Mouse (Mus musculus) right cerebral cortex, postnatal 14 days (tissue): ENCODE data around the gene Ltb.

ENCODE experiments used
- DNase-seq: peaks from one replicate; pipeline ENCODE4 v3.0.0; 2022

The Ltb gene

DNA sequence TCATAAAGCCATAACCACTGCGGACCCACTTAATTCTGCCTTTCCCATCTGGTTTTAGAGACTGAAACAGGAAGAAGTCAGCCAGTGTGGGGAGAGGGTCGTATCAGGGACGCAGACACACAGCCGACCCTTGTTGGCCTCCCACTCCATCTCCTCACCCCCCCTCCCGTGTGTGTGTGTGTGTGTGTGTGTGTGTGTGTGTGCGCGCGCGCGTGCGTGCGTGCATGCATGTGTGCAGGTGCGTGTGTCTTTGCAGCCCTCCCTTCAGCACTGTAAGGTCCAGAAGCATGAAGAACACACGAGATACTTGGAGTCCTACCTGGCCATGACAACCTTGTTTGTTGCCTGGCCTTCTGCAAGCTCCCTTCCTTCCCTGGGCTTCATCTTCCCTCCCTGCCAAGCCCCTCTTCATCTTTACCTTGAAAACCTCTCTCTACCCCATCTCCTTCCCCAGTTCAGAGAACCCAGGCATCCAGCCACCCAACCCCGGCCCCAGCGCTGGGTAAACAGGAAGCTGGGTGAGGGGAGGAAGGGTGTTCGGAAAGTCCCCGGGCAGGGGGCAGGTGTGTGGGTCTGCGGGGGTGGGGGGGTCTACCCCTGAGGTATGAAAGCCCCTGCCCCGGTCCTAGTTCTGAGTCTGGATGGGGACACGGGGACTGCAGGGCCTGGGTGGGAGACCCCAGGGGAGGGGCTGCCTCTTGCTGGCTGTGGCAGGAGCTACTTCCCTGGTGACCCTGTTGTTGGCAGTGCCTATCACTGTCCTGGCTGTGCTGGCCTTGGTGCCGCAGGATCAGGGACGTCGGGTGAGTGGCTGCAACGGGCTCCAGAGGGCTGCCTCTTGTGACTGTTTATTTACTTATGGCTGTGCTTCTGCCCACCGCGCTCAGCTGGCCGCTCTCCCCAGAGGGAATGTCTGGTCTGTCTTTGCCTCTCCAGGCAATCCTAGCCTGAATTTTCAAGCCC is at the start of gene Ltb:
Ltb (plus strand) TSS at position 559 of the 963 bp plus-strand sequence.
- no peak for DNase-seq

DNA sequence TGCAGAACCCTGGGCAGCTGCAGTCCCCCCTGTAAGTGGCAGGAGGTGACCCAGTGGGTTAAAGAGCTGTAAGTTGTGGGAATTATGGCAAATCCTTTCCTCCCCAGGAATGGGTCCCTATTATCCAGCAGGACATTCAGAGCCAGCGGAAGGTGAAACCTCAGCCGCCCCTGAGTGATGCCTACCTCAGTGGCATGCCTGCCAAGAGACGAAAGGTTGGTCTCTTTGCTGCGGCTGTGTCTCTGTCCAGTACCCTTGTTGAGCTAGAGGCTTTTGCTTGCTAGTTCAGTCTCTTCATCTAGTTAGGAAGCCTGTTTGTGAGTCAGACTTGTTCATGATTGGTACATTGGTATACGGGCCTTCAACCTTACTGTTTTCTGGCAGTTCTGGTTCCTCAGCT is 48.1 kb upstream of the Ltb start:
- DNase-seq = no peak

DNA sequence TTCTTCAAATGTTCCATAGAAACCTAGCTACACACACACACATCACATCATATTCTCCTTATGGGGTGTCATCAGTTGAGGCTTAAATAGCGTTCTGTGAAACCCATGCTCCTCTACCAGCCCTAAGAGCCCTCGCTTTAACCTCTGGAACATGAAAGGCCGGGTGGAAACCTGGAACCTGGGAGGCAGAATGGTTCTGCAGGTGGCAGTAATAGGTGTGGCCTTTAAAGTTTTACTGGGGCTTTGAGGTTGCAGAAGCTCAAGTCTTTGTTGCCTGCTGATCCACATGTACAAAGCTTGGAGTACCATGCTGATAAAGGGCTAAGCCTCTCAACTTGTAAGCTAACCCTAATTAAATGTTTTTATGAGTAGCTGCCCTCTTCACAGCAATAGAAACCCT is 46.9 kb upstream of the Ltb start:
- DNase-seq = no peak

- no peak for DNase-seq
Observed at GRCm38 (mm10) chr17:35147922-35148639, 46.2 kb upstream of the Ltb start.

DNA sequence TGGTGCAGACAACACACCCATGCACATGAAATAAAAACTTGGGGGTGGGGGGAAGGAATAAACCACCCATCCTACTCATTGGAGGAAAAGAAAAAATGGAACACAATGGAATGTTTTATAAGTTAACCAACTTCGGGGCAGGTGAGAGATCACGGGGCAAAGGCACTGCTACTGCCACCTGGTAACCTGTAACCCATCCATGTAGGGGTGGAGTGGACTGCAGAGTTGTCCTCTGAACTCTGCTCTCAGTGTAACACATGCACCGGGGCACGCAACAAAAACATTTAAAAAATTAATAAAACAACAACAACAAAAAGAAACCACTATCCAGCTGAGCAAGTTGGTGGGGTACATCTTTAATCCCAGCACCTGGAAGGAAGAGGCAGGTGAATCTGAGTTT is 42.1 kb upstream of the Ltb start:
- DNase-seq = no peak

DNA sequence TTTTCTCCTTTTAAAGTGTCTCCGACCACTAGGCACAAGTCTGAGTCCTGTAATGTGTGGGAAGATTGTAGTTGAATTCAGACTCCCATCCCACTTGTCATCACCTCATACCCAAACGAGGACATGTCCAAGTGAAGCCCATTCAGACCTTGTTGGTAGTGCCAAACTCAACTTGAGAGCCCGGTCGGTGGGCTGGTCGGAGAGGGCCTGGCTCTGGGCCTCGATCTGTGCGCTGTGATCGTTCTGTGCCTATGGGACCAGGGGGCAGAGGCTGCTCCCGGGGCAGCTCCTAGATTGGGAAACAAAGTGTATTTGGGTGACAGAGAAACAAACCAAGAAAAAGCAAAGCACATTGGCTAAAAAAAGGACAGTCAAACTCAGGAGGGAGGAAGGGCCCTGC is 41.2 kb upstream of the Ltb start:
- DNase-seq = no peak

DNA sequence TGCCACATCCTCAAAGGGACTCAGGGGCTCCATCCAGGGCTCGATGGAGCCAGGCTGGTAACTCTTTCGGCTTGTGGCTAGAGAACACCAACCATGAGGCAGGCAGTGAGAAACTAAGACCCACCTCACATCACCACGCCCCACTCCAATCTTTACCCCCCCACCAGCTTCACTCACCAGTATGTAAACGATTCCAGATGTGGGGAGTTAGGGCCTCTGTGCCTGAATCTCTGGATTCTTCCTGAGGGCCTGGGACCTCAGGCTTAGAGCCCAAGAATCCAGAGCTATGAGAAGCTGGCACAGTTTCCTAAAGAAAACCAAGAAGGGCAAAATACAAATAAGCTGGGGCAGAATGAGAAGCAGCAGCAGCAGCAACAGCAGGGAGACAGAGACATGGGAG is 40.3 kb upstream of the Ltb start:
- DNase-seq = no peak

- DNase-seq = no peak
Observed at GRCm38 (mm10) chr17:35154616-35155015, 39.6 kb upstream of the Ltb start.

DNA sequence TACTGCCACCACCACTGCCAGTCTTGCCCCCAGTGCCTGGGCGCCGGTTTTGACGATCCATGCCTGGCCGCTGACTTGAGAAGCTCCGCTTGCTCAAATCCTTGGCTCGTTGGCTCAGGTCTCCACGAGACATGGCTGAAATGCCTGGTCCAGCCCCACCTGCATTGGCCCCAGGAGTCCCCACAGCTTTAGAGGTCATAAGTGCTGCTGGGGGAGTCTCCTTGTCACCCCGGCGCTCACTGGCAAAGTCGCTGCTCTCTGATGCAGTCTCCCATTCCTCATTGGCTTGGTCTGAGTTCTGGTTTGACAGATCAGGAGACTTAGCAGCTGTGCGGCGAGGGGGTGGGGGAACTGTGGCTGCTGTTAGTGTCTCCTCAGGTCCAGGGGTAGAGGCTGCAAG is 38.8 kb upstream of the Ltb start:
- no peak for DNase-seq

DNA sequence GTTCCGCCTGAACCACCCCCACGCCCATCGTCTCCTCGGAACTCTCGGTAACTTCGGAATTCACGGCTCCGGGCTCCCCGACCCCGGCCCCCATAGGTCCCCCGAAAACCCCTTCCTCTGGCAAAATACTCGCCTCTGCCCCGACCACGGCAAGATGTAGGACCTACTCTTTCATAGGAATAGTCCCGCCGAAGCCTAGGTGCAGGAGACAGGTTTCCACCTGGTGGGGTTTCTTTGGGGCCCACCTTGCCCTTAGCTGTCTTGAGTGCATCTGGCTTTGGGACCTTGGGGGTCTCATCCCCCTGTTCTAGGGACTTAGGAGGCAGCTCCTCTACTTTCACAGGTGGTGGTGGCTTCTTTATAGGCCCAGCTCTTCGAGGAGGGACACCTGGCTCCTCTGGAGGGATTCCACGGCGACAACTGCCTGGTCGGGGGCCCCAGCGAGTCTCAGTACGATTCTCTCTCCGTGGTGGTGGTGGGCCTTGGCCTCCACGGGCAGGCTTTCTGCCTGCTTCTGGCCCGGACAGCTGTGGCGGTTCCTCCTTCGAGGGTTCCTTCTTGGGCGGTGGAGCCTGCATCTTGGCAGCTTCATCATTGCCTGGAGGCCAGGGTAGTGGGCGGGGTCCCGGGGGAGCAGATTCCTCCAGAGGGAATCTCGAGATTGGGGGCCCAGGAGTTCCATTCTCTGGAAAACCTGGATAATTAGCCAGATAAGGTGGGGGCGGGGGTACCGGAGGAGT is 37.6 kb upstream of the Ltb start:
- no peak for DNase-seq

DNA sequence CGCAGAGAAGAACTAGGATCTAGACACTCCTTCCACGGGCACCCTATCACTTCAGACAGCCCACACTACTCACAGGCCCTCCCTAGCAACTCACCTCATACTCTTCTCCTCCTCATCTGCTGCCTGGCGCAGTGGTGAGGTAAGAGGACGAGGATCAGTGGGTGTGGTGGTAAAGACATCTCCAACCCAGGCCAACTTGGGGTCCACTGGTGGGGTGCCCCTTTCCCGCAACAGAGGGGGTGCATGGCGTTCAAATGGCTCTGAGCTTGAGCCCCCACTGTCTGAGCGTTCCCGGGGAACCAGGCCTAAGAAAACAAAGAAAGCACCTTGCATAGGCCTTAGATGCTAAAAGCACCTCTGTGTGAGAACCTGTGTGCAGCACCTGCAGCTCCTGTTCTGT is 37.0 kb upstream of the Ltb start:
- DNase-seq = no peak

DNA sequence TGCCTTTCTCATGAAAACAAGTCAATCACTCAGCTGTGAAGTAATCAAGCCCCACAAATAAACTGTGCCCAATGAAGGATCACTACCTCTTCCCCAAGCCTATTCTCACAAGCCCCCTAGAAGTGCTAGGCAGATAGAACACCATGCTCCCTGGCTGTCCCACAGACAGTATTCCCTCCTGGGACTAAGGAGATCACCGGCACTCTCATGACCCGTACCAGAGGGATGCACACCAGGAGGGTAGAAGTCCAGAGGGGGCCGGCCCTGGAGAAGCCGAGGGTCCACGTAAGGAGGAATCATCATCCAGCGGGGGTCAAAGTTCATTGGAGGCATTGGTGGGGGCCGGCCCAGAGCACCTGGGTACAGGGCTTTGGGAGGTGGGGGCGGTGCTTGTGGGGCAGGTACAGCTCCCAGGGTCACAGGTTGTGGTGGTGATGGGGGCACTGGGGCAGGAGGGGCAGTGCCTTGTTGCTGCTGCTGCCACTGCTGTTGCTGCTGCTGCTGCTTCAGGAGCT is 36.5 kb upstream of the Ltb start:
- DNase-seq = no peak

DNA sequence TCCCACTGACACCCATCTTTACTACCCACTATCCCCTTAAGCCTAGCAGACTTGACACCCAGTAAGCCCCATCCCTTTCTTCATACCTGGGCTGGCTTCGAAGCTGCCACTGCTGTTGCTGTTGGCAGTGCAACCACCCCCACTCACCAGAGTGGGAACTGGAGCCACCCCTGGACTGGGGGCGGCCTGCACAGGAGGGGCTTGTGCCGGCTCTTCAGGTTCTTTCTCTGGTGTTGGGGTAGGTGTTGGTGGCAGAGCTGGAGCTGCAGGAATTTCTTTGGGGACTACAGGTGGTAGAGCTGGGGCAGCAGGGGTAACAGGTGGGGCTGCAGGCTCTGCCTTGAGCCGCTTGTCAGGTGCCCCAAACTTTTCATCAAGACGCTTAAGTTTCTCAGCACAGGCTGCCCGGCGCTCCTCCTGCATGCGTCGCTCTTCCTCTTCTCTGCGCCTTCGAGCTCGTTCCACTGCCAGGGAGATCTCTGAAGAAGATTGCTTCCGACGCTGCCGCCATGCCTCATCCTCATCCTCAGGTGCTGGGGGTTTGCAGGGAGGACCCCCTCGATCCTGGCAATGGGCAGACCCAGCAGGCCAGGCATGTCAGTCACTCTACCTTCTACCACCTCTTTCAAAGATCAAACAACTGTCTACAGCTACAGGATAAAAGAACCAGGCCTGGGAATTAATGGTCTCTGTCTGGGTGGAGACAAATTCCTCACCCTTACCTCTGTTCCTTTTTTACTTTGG is 35.2 kb upstream of the Ltb start:
- DNase-seq = no peak

- no peak for DNase-seq
Observed at GRCm38 (mm10) chr17:35159638-35160037, 34.6 kb upstream of the Ltb start.

DNA sequence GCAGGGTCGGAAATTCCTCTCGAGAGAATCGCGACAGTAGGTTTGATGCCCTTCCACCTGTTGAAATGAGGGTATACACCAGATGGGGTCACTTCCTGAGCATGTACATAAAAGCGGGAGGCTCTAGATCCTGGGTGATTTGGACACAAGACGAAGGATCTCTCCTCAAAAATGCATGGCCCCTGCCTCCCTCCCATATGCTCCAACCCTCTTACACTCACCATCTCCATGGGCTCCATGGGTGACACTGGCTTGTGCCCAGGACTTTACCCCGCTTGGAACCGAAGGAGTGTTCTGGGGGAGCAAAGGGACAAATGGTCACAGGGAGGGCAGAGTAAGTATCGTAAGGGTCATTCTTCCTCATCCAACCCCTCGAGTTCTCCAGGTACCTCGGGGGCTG is 32.8 kb upstream of the Ltb start:
- DNase-seq = no peak

- DNase-seq = no peak
Observed at GRCm38 (mm10) chr17:35162121-35162520, 32.1 kb upstream of the Ltb start.

GRCm38 (mm10) chr17:35162730-35163129 is 31.5 kb upstream of the Ltb start:
- no peak for DNase-seq

DNA sequence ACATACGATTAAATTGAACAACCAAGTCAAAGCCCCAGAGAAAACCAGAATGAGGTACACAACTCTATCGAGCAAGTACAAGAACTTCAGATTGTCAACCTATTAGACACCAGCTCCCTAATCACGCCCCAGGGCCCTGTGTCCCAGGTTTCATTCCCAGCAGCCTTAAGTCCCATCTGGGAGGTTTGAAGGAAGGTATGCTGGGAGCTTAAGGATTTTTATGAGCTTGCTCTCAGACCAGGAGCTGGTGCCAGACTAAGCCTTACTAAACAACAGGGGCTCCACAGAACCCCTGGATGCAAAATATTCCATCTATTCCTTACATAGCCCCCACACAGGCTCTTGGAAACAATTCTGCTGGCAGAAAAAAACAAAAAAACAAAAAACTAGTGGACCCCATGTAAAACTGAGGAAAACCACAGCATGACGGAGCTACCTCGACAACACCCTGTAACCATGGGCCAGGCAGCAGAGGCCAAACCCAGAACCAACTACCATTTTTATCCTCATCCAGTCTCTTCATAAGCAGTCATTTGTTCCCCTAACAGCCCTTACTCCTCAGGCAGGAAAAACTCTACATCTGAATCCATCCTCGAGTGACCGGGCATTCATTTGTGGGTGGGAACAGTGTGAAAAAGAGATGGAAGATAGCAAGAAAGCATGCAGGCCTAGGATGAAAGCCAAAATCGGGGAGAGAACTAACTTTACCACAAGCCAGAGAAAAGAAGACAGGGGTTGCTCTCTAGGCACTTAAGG is 30.7 kb upstream of the Ltb start:
- DNase-seq = no peak

DNA sequence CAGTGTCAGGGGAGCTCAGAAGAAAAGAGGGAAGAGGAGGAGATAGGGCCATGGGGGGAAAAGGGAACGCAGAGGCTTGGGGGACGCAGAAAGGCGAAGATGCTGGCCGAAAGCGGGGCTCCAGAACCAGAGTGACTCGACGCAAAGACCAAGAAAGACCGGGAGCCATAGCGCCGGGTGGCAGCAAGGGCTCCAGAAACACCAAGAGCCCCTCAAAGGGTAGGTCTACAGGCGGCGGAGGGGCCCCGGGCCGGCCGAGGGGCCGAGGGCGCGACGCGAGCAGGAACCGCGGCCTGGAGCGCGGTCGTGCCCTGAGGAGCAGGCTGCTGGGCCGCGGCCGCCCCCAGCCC is 30.0 kb upstream of the Ltb start:
- DNase-seq = no peak

DNA sequence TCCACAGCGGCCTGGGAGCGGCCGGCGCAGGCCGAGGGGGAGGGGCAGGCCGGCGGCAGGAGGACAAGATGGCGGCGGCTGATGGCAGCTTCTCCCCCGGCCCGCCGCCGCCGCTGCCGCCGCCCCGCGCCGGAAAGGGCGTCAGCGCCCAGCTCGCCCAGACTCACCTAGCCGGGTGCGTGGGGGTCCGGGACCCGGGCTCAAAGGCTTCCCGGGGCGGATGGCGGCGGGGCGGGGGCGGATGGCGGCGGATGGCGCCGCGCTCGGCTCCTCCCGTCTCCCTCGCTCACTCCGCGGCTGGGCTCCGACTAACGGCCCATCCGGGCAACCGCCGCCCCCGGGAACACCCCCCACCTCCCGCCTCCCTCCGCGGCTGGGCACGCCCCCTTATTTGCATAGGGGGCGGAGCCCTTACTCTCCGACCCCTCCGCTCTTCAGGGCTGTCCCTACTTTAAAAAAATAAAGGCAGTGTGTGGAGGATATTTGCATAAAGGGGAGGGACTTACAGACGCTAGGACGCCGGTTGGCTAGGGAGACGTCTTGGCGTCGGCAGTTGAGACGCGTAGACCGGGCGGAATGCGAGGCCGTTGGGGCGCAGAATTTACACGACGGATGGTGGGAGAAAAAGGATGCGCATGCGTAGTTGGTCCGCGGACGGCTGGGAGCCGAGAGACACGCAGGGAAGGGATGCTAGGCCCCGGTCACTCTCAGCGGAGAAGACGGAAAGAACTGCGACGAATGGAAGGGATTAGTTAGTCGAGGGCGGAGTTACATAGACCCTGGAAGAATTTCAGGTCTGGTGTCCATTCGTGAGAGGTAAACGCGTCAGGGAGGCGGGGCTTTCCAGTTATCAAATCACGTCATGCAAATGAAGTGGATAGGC is 29.4 kb upstream of the Ltb start, which contains the start of gene Prrc2a:
Prrc2a (minus strand) TSS at position 330 of the 883 bp plus-strand sequence.
- peak; percentile 99 for DNase-seq
